Mouse (Mus musculus): Measurements from ENCODE around the gene Mycbpap. TPM values are rescaled to one million over a fixed set of nuclear protein-coding genes. Genes with fewer than 3 reads are reported as not detected.

Gene Mycbpap
- 0.94 and 1.7 TPM in 2 replicates for polyA plus RNA-seq (2015; fragmentation: Nextera tagmentation; extraction: Ambion mirVana)

GRCm38 (mm10) chr11:94521219-94521843 lies at the start of gene Mycbpap:
TSS of gene Mycbpap (minus strand) at chr11:94521742.
- 2% methylated on average over 42 of the region's 42 CpGs for WGBS
- Histone ChIP-seq H3K4me2 (replicated peaks; ENCODE audit: low read depth) (peak within 1 kb of the TSS; percentile 90), H3K9ac (ENCODE audit: low read depth, low read length) (peak within 1 kb of the TSS; percentile 65), H3K4me1 (replicated peaks; ENCODE audit: control insufficient read depth, insufficient read depth, low read length) (no peaks in the 10 kb centered on the region), H3K27me3 (replicated peaks; ENCODE audit: control insufficient read depth, insufficient read depth, low read length) (no peaks in the 10 kb centered on the region), H3K4me3 (ENCODE audit: low read depth, low read length) (peak within 1 kb of the TSS; percentile 52), H3K27ac (ENCODE audit: low read depth, low read length) (no peak within 1 kb of the TSS), H3K36me3 (ENCODE audit: control insufficient read depth, insufficient read depth) (no peaks in the 10 kb centered on the region), H3K9me3 (ENCODE audit: control insufficient read depth) (no peaks in the 10 kb centered on the region)
- ATAC-seq, result peak; percentile 61
- TF ChIP-seq CTCF (IDR thresholded peaks at IDR 0.05; ENCODE audit: low read depth), result peak; percentile 46

GRCm38 (mm10) chr11:94570612-94571011 lies 49.1 kb upstream of the Mycbpap start:
- Histone ChIP-seq H3K9ac (ENCODE audit: low read depth, low read length) (no peak overlapping the region), H3K27ac (ENCODE audit: low read depth, low read length) (no peak overlapping the region; the same call in 1 of the 2 replicates), H3K27me3 (replicated peaks; ENCODE audit: control insufficient read depth, insufficient read depth, low read length) (no peaks in the 10 kb centered on the region), H3K9me3 (ENCODE audit: control insufficient read depth) (no peaks in the 10 kb centered on the region), H3K36me3 (ENCODE audit: control insufficient read depth, insufficient read depth) (peaks cover 12% of the 10 kb centered on the region; the same call in 1 of the 2 replicates), H3K4me1 (replicated peaks; ENCODE audit: control insufficient read depth, insufficient read depth, low read length) (no peaks in the 10 kb centered on the region; the same call in 1 of the 2 replicates), H3K4me3 (ENCODE audit: low read depth, low read length) (no peak overlapping the region), H3K4me2 (replicated peaks; ENCODE audit: low read depth) (no peak overlapping the region)
- TF ChIP-seq CTCF (IDR thresholded peaks at IDR 0.05; ENCODE audit: low read depth), result no peak
- no peak for ATAC-seq
- WGBS, result 54% methylated on average over 9 of the region's 9 CpGs

- no peak for ATAC-seq
- WGBS, result 84% methylated on average over 7 of the region's 7 CpGs
- TF ChIP-seq CTCF (IDR thresholded peaks at IDR 0.05; ENCODE audit: low read depth), result no peak
- no peak overlapping the region for H3K9ac ChIP-seq (ENCODE audit: low read depth, low read length)
- no peak overlapping the region for H3K4me2 ChIP-seq (replicated peaks; ENCODE audit: low read depth)
- no peak overlapping the region for H3K27ac ChIP-seq (ENCODE audit: low read depth, low read length)
- H3K27me3 ChIP-seq (replicated peaks; ENCODE audit: control insufficient read depth, insufficient read depth, low read length), result no peaks in the 10 kb centered on the region
- no peak overlapping the region for H3K4me3 ChIP-seq (ENCODE audit: low read depth, low read length)
- no peaks in the 10 kb centered on the region for H3K9me3 ChIP-seq (ENCODE audit: control insufficient read depth)
- peaks cover 12% of the 10 kb centered on the region; the same call in 1 of the 2 replicates for H3K36me3 ChIP-seq (ENCODE audit: control insufficient read depth, insufficient read depth)
- no peaks in the 10 kb centered on the region; the same call in 1 of the 2 replicates for H3K4me1 ChIP-seq (replicated peaks; ENCODE audit: control insufficient read depth, insufficient read depth, low read length)
These were observed 45.8 kb upstream of the Mycbpap start for GRCm38 (mm10) chr11:94567326-94567725.

GRCm38 (mm10) chr11:94566534-94566933 lies 45.0 kb upstream of the Mycbpap start:
- Histone ChIP-seq H3K27ac (ENCODE audit: low read depth, low read length) (no peak overlapping the region), H3K27me3 (replicated peaks; ENCODE audit: control insufficient read depth, insufficient read depth, low read length) (no peaks in the 10 kb centered on the region), H3K4me1 (replicated peaks; ENCODE audit: control insufficient read depth, insufficient read depth, low read length) (no peaks in the 10 kb centered on the region; the same call in 1 of the 2 replicates), H3K4me3 (ENCODE audit: low read depth, low read length) (no peak overlapping the region), H3K36me3 (ENCODE audit: control insufficient read depth, insufficient read depth) (peaks cover 12% of the 10 kb centered on the region; the same call in 1 of the 2 replicates), H3K4me2 (replicated peaks; ENCODE audit: low read depth) (no peak overlapping the region), H3K9me3 (ENCODE audit: control insufficient read depth) (no peaks in the 10 kb centered on the region), H3K9ac (ENCODE audit: low read depth, low read length) (no peak overlapping the region)
- WGBS, result 32% methylated on average over 6 of the region's 6 CpGs
- ATAC-seq, result no peak
- TF ChIP-seq CTCF (IDR thresholded peaks at IDR 0.05; ENCODE audit: low read depth), result no peak

GRCm38 (mm10) chr11:94565151-94565479 lies 43.6 kb upstream of the Mycbpap start:
- ATAC-seq, result peak; percentile 59
- Histone ChIP-seq H3K4me2 (replicated peaks; ENCODE audit: low read depth) (peak overlapping the region; percentile 66), H3K9me3 (ENCODE audit: control insufficient read depth) (no peaks in the 10 kb centered on the region), H3K27me3 (replicated peaks; ENCODE audit: control insufficient read depth, insufficient read depth, low read length) (no peaks in the 10 kb centered on the region), H3K4me3 (ENCODE audit: low read depth, low read length) (peak overlapping the region; percentile 25), H3K9ac (ENCODE audit: low read depth, low read length) (no peak overlapping the region), H3K27ac (ENCODE audit: low read depth, low read length) (no peak overlapping the region), H3K4me1 (replicated peaks; ENCODE audit: control insufficient read depth, insufficient read depth, low read length) (no peaks in the 10 kb centered on the region; the same call in 1 of the 2 replicates), H3K36me3 (ENCODE audit: control insufficient read depth, insufficient read depth) (peaks cover 6% of the 10 kb centered on the region; the same call in 1 of the 2 replicates)
- peak; percentile 72 for TF ChIP-seq CTCF (IDR thresholded peaks at IDR 0.05; ENCODE audit: low read depth)
- 22% methylated on average over 16 of the region's 16 CpGs for WGBS

- H3K27ac ChIP-seq (ENCODE audit: low read depth, low read length), result peak within 1 kb of the TSS; percentile 41; the same call in 1 of the 2 replicates
- peak within 1 kb of the TSS; percentile 66 for H3K4me2 ChIP-seq (replicated peaks; ENCODE audit: low read depth)
- peaks cover 6% of the 10 kb centered on the region; the same call in 1 of the 2 replicates for H3K36me3 ChIP-seq (ENCODE audit: control insufficient read depth, insufficient read depth)
- no peaks in the 10 kb centered on the region for H3K27me3 ChIP-seq (replicated peaks; ENCODE audit: control insufficient read depth, insufficient read depth, low read length)
- WGBS, result 9% methylated on average over 35 of the region's 35 CpGs
- H3K4me3 ChIP-seq (ENCODE audit: low read depth, low read length), result peak within 1 kb of the TSS; percentile 25
- H3K9ac ChIP-seq (ENCODE audit: low read depth, low read length), result peak within 1 kb of the TSS; percentile 31; the same call in 1 of the 2 replicates
- peak; percentile 61 for ATAC-seq
- H3K4me1 ChIP-seq (replicated peaks; ENCODE audit: control insufficient read depth, insufficient read depth, low read length), result no peaks in the 10 kb centered on the region; the same call in 1 of the 2 replicates
- TF ChIP-seq CTCF (IDR thresholded peaks at IDR 0.05; ENCODE audit: low read depth), result peak; percentile 59
- H3K9me3 ChIP-seq (ENCODE audit: control insufficient read depth), result no peaks in the 10 kb centered on the region
These were observed 43.1 kb upstream of the Mycbpap start, which contains the start of gene Chad for GRCm38 (mm10) chr11:94564437-94565150. TSS of gene Chad (plus strand) at chr11:94565047.

Measured in intestine, postnatal 0 days (tissue).